Mouse (Mus musculus) hindbrain, embryonic 12.5 days (tissue): ENCODE data around the gene Plekhb1. TPM values are rescaled to one million over a fixed set of nuclear protein-coding genes. Genes with fewer than 3 reads are reported as not detected.
A peak's percentile ranks its signal among the peaks of the same experiment; 100 is the strongest.

Experiments used
- ATAC-seq: fragments of 200-750 bp; cut with Nextera tagmentation; 2 replicates; pipeline ENCODE4 v1.8.0; 2017; ENCODE audit warnings: moderate TSS enrichment; ENCODE audit not compliant: low FRiP score
- H3K27ac ChIP-seq: fragments of 300-500 bp; sonication (generic); 2 replicates; pipeline ENCODE4 v1.5.1; 2016; ENCODE audit warnings: mild to moderate bottlenecking
- H3K27me3 ChIP-seq: fragments of 300-500 bp; sonication (generic); 2 replicates; pipeline ENCODE4 v1.6.1; 2016; ENCODE audit warnings: mild to moderate bottlenecking
- H3K36me3 ChIP-seq: fragments of 300-500 bp; sonication (generic); 2 replicates; pipeline ENCODE4 v1.6.1; 2016; ENCODE audit warnings: mild to moderate bottlenecking
- H3K4me1 ChIP-seq: fragments of 300-500 bp; sonication (generic); 2 replicates; pipeline ENCODE4 v1.6.1; 2016
- H3K4me2 ChIP-seq: fragments of 300-500 bp; sonication (generic); replicated peaks from 2 replicates; pipeline ENCODE4 v1.6.1; 2016; ENCODE audit warnings: mild to moderate bottlenecking
- H3K4me3 ChIP-seq: fragments of 300-500 bp; sonication (generic); 2 replicates; pipeline ENCODE4 v1.5.1; 2016; ENCODE audit warnings: mild to moderate bottlenecking
- H3K9ac ChIP-seq: fragments of 300-500 bp; sonication (generic); 2 replicates; pipeline ENCODE4 v1.6.1; 2016; ENCODE audit warnings: mild to moderate bottlenecking, moderate library complexity
- H3K9me3 ChIP-seq: fragments of 300-500 bp; sonication (generic); replicated peaks from 2 replicates; pipeline ENCODE4 v1.6.1; 2016; ENCODE audit warnings: mild to moderate bottlenecking
- WGBS: fragments of 180-500 bp; shearing (Covaris S2); methylation state at CpG from one replicate; pipeline ENCODE4 v1.1.7; 2016; 5-methylcytosine and 5-hydroxymethylcytosine counted together
- polyA plus RNA-seq: library from polyadenylated mRNA; unstranded; fragments of >200 nt; fragmentation: Nextera tagmentation; extraction: Ambion mirVana; gene quantifications from 2 replicates; pipeline ENCODE4 v1.2.1, GENCODE M21; 2016

The Plekhb1 gene
- polyA plus RNA-seq, 1 experiment from 2014 or later, result 16.9 TPM

- 0 out of 2 replicates have a peak, but pooled peaks cover 5% of the 10 kb centered on the region for H3K4me1 ChIP-seq
- no peak overlapping the region for H3K4me2 ChIP-seq
- no peaks in the 10 kb centered on the region for H3K27me3 ChIP-seq
- H3K27ac ChIP-seq, result no peak overlapping the region
- H3K9ac ChIP-seq, result no peak overlapping the region
- H3K9me3 ChIP-seq, result no peaks in the 10 kb centered on the region
- ATAC-seq, result no peak
- 66% methylated on average over 15 of the region's 15 CpGs for WGBS
- H3K36me3 ChIP-seq, result no peaks in the 10 kb centered on the region
- no peak overlapping the region for H3K4me3 ChIP-seq
Observed at GRCm38 (mm10) chr7:100678948-100679880, 17.0 kb upstream of the Plekhb1 start.

GRCm38 (mm10) chr7:100678052-100678451 lies 15.8 kb upstream of the Plekhb1 start:
- ATAC-seq, result no peak
- H3K9me3 ChIP-seq, result no peaks in the 10 kb centered on the region
- WGBS, result 93% methylated on average over 5 of the region's 5 CpGs
- H3K36me3 ChIP-seq, result no peaks in the 10 kb centered on the region
- peaks cover 3% of the 10 kb centered on the region; the same call in 1 of the 2 replicates for H3K4me1 ChIP-seq
- no peak overlapping the region for H3K27ac ChIP-seq
- no peaks in the 10 kb centered on the region for H3K27me3 ChIP-seq
- H3K9ac ChIP-seq, result no peak overlapping the region
- no peak overlapping the region for H3K4me3 ChIP-seq
- H3K4me2 ChIP-seq, result no peak overlapping the region

- no peak for ATAC-seq
- Histone ChIP-seq H3K27ac (no peak overlapping the region), H3K9me3 (no peaks in the 10 kb centered on the region), H3K9ac (no peak overlapping the region), H3K4me2 (no peak overlapping the region), H3K4me3 (no peak overlapping the region), H3K4me1 (peaks cover 2% of the 10 kb centered on the region; the same call in 1 of the 2 replicates), H3K36me3 (no peaks in the 10 kb centered on the region), H3K27me3 (no peaks in the 10 kb centered on the region)
- WGBS, result 94% methylated on average over 2 of the region's 2 CpGs
Observed at GRCm38 (mm10) chr7:100674941-100675340, 12.7 kb upstream of the Plekhb1 start.

- no peaks in the 10 kb centered on the region for H3K27me3 ChIP-seq
- WGBS, result 43% methylated on average over 7 of the region's 7 CpGs
- no peaks in the 10 kb centered on the region for H3K9me3 ChIP-seq
- ATAC-seq, result no peak
- no peak overlapping the region for H3K27ac ChIP-seq
- H3K4me1 ChIP-seq, result no peaks in the 10 kb centered on the region; the same call in 1 of the 2 replicates
- no peak overlapping the region for H3K4me2 ChIP-seq
- H3K36me3 ChIP-seq, result no peaks in the 10 kb centered on the region
- no peak overlapping the region for H3K4me3 ChIP-seq
- H3K9ac ChIP-seq, result no peak overlapping the region
Observed at GRCm38 (mm10) chr7:100673452-100673851, 11.2 kb upstream of the Plekhb1 start.

GRCm38 (mm10) chr7:100670646-100671045 lies 8.4 kb upstream of the Plekhb1 start:
- H3K36me3 ChIP-seq, result no peaks in the 10 kb centered on the region
- H3K4me1 ChIP-seq, result no peaks in the 10 kb centered on the region; the same call in 1 of the 2 replicates
- no peak overlapping the region for H3K4me2 ChIP-seq
- WGBS, result 85% methylated on average over 5 of the region's 5 CpGs
- no peak overlapping the region for H3K9ac ChIP-seq
- no peaks in the 10 kb centered on the region for H3K9me3 ChIP-seq
- ATAC-seq, result no peak
- no peak overlapping the region for H3K4me3 ChIP-seq
- H3K27ac ChIP-seq, result no peak overlapping the region
- no peaks in the 10 kb centered on the region for H3K27me3 ChIP-seq

- peaks cover 4% of the 10 kb centered on the region; the same call in 1 of the 2 replicates for H3K27me3 ChIP-seq
- H3K4me2 ChIP-seq, result peak overlapping the region; percentile 32
- peaks cover 15% of the 10 kb centered on the region for H3K4me1 ChIP-seq
- no peaks in the 10 kb centered on the region for H3K36me3 ChIP-seq
- H3K27ac ChIP-seq, result no peak overlapping the region
- no peaks in the 10 kb centered on the region for H3K9me3 ChIP-seq
- WGBS, result 73% methylated on average over 11 of the region's 11 CpGs
- no peak overlapping the region for H3K4me3 ChIP-seq
- H3K9ac ChIP-seq, result 0 out of 2 replicates have a peak overlapping the region, but pooled peaks have one; percentile 23
- peak; percentile 16 for ATAC-seq
Observed at GRCm38 (mm10) chr7:100663729-100664304, 1.6 kb upstream of the Plekhb1 start.

- peaks cover 17% of the 10 kb centered on the region for H3K4me1 ChIP-seq
- 0 out of 2 replicates have a peak overlapping the region, but pooled peaks have one; percentile 23 for H3K9ac ChIP-seq
- H3K27me3 ChIP-seq, result peaks cover 4% of the 10 kb centered on the region; the same call in 1 of the 2 replicates
- H3K4me3 ChIP-seq, result no peak overlapping the region
- peak overlapping the region; percentile 32 for H3K4me2 ChIP-seq
- H3K36me3 ChIP-seq, result no peaks in the 10 kb centered on the region
- H3K9me3 ChIP-seq, result no peaks in the 10 kb centered on the region
- peak; percentile 85 for ATAC-seq
- H3K27ac ChIP-seq, result no peak overlapping the region
- 2% methylated on average over 13 of the region's 13 CpGs for WGBS
Observed at GRCm38 (mm10) chr7:100663190-100663589, 976 bp upstream of the Plekhb1 start.

- 86% methylated on average over 7 of the region's 7 CpGs for WGBS
- Histone ChIP-seq H3K4me2 (no peak overlapping the region), H3K4me1 (peaks cover 20% of the 10 kb centered on the region), H3K36me3 (no peaks in the 10 kb centered on the region), H3K27me3 (peaks cover 4% of the 10 kb centered on the region; the same call in 1 of the 2 replicates), H3K27ac (no peak overlapping the region), H3K9ac (no peak overlapping the region), H3K4me3 (no peak overlapping the region), H3K9me3 (no peaks in the 10 kb centered on the region)
- no peak for ATAC-seq
Observed at GRCm38 (mm10) chr7:100661264-100661663, 950 bp downstream of the Plekhb1 start.

GRCm38 (mm10) chr7:100658093-100658578 lies 4.1 kb downstream of the Plekhb1 start:
- Histone ChIP-seq H3K9ac (no peak overlapping the region), H3K27ac (no peak overlapping the region), H3K27me3 (no peaks in the 10 kb centered on the region), H3K4me3 (no peak overlapping the region), H3K36me3 (no peaks in the 10 kb centered on the region), H3K9me3 (no peaks in the 10 kb centered on the region), H3K4me2 (peak overlapping the region; percentile 34), H3K4me1 (peaks cover 24% of the 10 kb centered on the region)
- WGBS, result 29% methylated on average over 18 of the region's 18 CpGs
- ATAC-seq, result peak; percentile 36; the same call in 1 of the 2 replicates

- no peak overlapping the region for H3K9ac ChIP-seq
- H3K27me3 ChIP-seq, result no peaks in the 10 kb centered on the region
- peaks cover 21% of the 10 kb centered on the region for H3K4me1 ChIP-seq
- H3K4me2 ChIP-seq, result no peak overlapping the region
- 64% methylated on average over 5 of the region's 5 CpGs for WGBS
- H3K36me3 ChIP-seq, result no peaks in the 10 kb centered on the region
- no peak for ATAC-seq
- no peak overlapping the region for H3K27ac ChIP-seq
- no peaks in the 10 kb centered on the region for H3K9me3 ChIP-seq
- no peak overlapping the region for H3K4me3 ChIP-seq
Observed at GRCm38 (mm10) chr7:100656739-100657138, 5.5 kb downstream of the Plekhb1 start.

- ATAC-seq, result no peak
- H3K36me3 ChIP-seq, result no peaks in the 10 kb centered on the region
- H3K27me3 ChIP-seq, result no peaks in the 10 kb centered on the region
- H3K9me3 ChIP-seq, result no peaks in the 10 kb centered on the region
- H3K4me3 ChIP-seq, result no peak overlapping the region
- peak overlapping the region; percentile 76 for H3K27ac ChIP-seq
- whole genome bisulfite sequencing, result 80% methylated on average over 8 of the region's 8 CpGs
- H3K9ac ChIP-seq, result no peak overlapping the region
- H3K4me2 ChIP-seq, result 0 out of 2 replicates have a peak overlapping the region, but pooled peaks have one; percentile 11
- peaks cover 24% of the 10 kb centered on the region for H3K4me1 ChIP-seq
Observed at GRCm38 (mm10) chr7:100654441-100654840, 7.8 kb downstream of the Plekhb1 start.
